ENCODE assay signal across 21 mouse cellular contexts in the genomic region with DNA sequence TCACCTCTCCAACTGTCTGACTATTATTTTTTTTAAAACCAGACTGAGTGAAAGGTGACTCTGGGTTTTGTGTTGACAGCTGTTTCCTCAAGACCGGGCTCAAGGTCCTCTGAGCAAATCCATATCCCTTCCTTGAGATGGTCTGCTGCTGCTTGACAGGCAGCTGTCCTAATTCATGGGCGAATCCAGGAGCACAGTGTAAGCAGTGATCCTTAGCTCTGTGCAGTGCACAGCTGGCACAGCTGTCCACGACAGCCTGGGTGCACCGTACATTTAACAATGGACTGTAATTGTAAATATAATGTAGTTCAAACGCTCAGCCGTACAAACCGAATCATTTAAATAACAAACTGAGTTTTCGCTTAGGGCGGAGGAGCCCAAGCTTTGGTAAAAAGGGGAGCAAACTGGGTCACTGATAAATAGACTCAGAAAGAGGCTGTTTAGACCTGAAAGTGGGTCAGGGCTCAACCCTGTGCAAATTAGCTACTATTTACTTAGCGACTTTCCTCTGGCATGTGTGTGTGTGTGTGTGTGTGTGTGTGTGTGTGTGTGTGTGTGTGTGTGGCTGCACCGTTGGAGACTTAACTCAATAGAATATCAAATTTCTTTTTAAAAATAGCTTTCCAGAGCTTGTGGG. TPM values are rescaled to one million over a fixed set of nuclear protein-coding genes. Genes with fewer than 3 reads are reported as not detected.
A peak's percentile ranks its signal among the peaks of the same experiment; 100 is the strongest.
DNase-seq lines count a peak whose midpoint lies in the region; ATAC-seq and TF ChIP-seq lines count a peak whose summit lies in the region.
"Had no signal": no experiment of that assay in that cellular context is flagged by ENCODE, and none has a peak within 500 bp of the region (broad histone marks: within the 10 kb centered on the region; RNA-seq: fewer than 3 reads in every experiment).

No protein-coding gene starts in this region.

- TF ChIP-seq CTCF in midbrain, postnatal 0 days (IDR thresholded peaks at IDR 0.05) = no peak
- no peak for TF ChIP-seq CTCF in heart, adult 2 months (IDR thresholded peaks at IDR 0.05)

- H3K4me1 ChIP-seq in kidney, embryonic 16.5 days (ENCODE audit: insufficient read depth, low read length) = peaks cover 8% of the 10 kb centered on the region
- no peaks in the 10 kb centered on the region for H3K4me1 ChIP-seq in liver, embryonic 16.5 days (ENCODE audit: control insufficient read depth, low read depth, low read length)
- H3K4me1 ChIP-seq in liver, embryonic 12.5 days = no peaks in the 10 kb centered on the region
- H3K4me1 ChIP-seq in embryonic facial prominence, embryonic 10.5 days = peaks cover 34% of the 10 kb centered on the region
- H3K4me1 ChIP-seq in midbrain, postnatal 0 days (ENCODE audit: insufficient read depth, low read length) = no peaks in the 10 kb centered on the region
- H3K4me1 ChIP-seq in heart, adult 2 months (ENCODE audit: control insufficient read depth, insufficient read depth, low read length) = no peaks in the 10 kb centered on the region
- H3K4me1 ChIP-seq: heart, embryonic 15.5 days had no signal

- no peaks in the 10 kb centered on the region for H3K9me3 ChIP-seq in kidney, embryonic 16.5 days (ENCODE audit: low read length)
- H3K9me3 ChIP-seq in liver, embryonic 16.5 days (replicated peaks; ENCODE audit: control insufficient read depth, low read length) = no peaks in the 10 kb centered on the region
- H3K9me3 ChIP-seq in liver, embryonic 12.5 days (replicated peaks) = no peaks in the 10 kb centered on the region
- no peaks in the 10 kb centered on the region for H3K9me3 ChIP-seq in embryonic facial prominence, embryonic 10.5 days
- no peaks in the 10 kb centered on the region for H3K9me3 ChIP-seq in midbrain, postnatal 0 days (ENCODE audit: low read length)
- H3K9me3 ChIP-seq: embryonic facial prominence, embryonic 12.5 days; heart, embryonic 15.5 days; hindbrain, embryonic 15.5 days had no signal

- no peak overlapping the region for H3K9ac ChIP-seq in kidney, embryonic 16.5 days (replicated peaks; ENCODE audit: low read length)
- H3K9ac ChIP-seq in liver, embryonic 16.5 days (ENCODE audit: low read depth, low read length) = no peak overlapping the region
- no peak overlapping the region for H3K9ac ChIP-seq in liver, embryonic 12.5 days
- H3K9ac ChIP-seq in midbrain, postnatal 0 days (replicated peaks; ENCODE audit: low read length, poor library complexity, severe bottlenecking) = no peak overlapping the region
- H3K9ac ChIP-seq in heart, adult 2 months (ENCODE audit: low read depth, low read length) = no peak overlapping the region
- H3K9ac ChIP-seq: embryonic facial prominence, embryonic 12.5 days; heart, embryonic 15.5 days; hindbrain, embryonic 15.5 days; liver, embryonic 14.5 days had no signal

- no peak overlapping the region for H3K4me3 ChIP-seq in kidney, embryonic 16.5 days (ENCODE audit: low read length)
- no peak overlapping the region for H3K4me3 ChIP-seq in liver, embryonic 16.5 days (ENCODE audit: low read depth, low read length)
- no peak overlapping the region for H3K4me3 ChIP-seq in liver, embryonic 12.5 days
- no peak overlapping the region for H3K4me3 ChIP-seq in embryonic facial prominence, embryonic 10.5 days
- H3K4me3 ChIP-seq in midbrain, postnatal 0 days (ENCODE audit: low read depth, low read length) = no peak overlapping the region
- no peak overlapping the region for H3K4me3 ChIP-seq in heart, adult 2 months
- H3K4me3 ChIP-seq: embryonic facial prominence, embryonic 12.5 days; heart, embryonic 15.5 days; hindbrain, embryonic 15.5 days; myocyte had no signal

- H3K27me3 ChIP-seq in kidney, embryonic 16.5 days (ENCODE audit: insufficient read depth, low read length) = peaks cover 10% of the 10 kb centered on the region; the same call in 1 of the 2 replicates
- H3K27me3 ChIP-seq in liver, embryonic 16.5 days (ENCODE audit: control insufficient read depth, insufficient read depth, low read depth, low read length) = peaks cover 26% of the 10 kb centered on the region
- peaks cover 96% of the 10 kb centered on the region for H3K27me3 ChIP-seq in liver, embryonic 12.5 days (replicated peaks)
- peaks cover 50% of the 10 kb centered on the region for H3K27me3 ChIP-seq in embryonic facial prominence, embryonic 10.5 days (replicated peaks; ENCODE audit: low read depth, poor library complexity, severe bottlenecking)
- H3K27me3 ChIP-seq in midbrain, postnatal 0 days (ENCODE audit: insufficient read depth, low read length) = no peaks in the 10 kb centered on the region
- H3K27me3 ChIP-seq in heart, adult 2 months (ENCODE audit: control insufficient read depth, insufficient read depth, low read length) = no peaks in the 10 kb centered on the region; the same call in 1 of the 2 replicates
- H3K27me3 ChIP-seq: hindbrain, embryonic 15.5 days had no signal

- no peak for TF ChIP-seq EP300 in heart, adult 2 months (IDR thresholded peaks at IDR 0.05; ENCODE audit: insufficient read depth, low read depth, low read length)

- H3K79me2 ChIP-seq in heart, adult 2 months (replicated peaks; ENCODE audit: control insufficient read depth, insufficient read depth, low read length) = no peaks in the 10 kb centered on the region

- peak; percentile 40; the same call in 1 of the 2 replicates for ATAC-seq in kidney, embryonic 16.5 days (ENCODE audit: low FRiP score, low TSS enrichment)
- peak; percentile 58 for ATAC-seq in liver, embryonic 16.5 days (ENCODE audit: low read depth)
- ATAC-seq in liver, embryonic 12.5 days = no peak
- 0 out of 2 replicates have a peak, but pooled peaks have one; percentile 19 for ATAC-seq in midbrain, postnatal 0 days (ENCODE audit: low FRiP score)
- ATAC-seq: intestine, embryonic 16.5 days had no signal

- no peak for TF ChIP-seq POLR2A in heart, adult 2 months (IDR thresholded peaks at IDR 0.05; ENCODE audit: insufficient read depth, low read depth, low read length)

- H3K27ac ChIP-seq in kidney, embryonic 16.5 days (ENCODE audit: low read length) = no peak overlapping the region
- no peak overlapping the region for H3K27ac ChIP-seq in liver, embryonic 16.5 days (ENCODE audit: low read length)
- H3K27ac ChIP-seq in liver, embryonic 12.5 days = no peak overlapping the region
- no peak overlapping the region for H3K27ac ChIP-seq in embryonic facial prominence, embryonic 10.5 days (replicated peaks)
- no peak overlapping the region for H3K27ac ChIP-seq in midbrain, postnatal 0 days (ENCODE audit: low read depth, low read length)
- H3K27ac ChIP-seq in heart, adult 2 months = no peak overlapping the region
- H3K27ac ChIP-seq: embryonic facial prominence, embryonic 12.5 days; heart, embryonic 15.5 days; hindbrain, embryonic 15.5 days; liver, embryonic 14.5 days had no signal

- WGBS in kidney, embryonic 16.5 days = 26% methylated on average over 11 of the region's 11 CpGs
- WGBS in liver, embryonic 16.5 days (ENCODE audit: insufficient replicate concordance) = 43% methylated on average over 11 of the region's 11 CpGs
- 52% methylated on average over 11 of the region's 11 CpGs for WGBS in liver, embryonic 12.5 days (ENCODE audit: insufficient replicate concordance)
- WGBS in embryonic facial prominence, embryonic 10.5 days = 48% methylated on average over 11 of the region's 11 CpGs
- WGBS in midbrain, postnatal 0 days = 35% methylated on average over 11 of the region's 11 CpGs
- 48% methylated on average over 11 of the region's 11 CpGs for WGBS in heart, adult 2 months

- no peak for DNase-seq in kidney, postnatal 25 days
- DNase-seq in embryonic facial prominence, embryonic 10.5 days (ENCODE audit: low spot score) = peak; percentile 22
- DNase-seq in midbrain, postnatal 0 days (ENCODE audit: low spot score) = no peak
- no peak for DNase-seq in heart, adult 2 months
- DNase-seq: adrenal gland, adult 2 months; gastrocnemius, postnatal 25 days; heart, postnatal 4 days; kidney, postnatal 36 days; lung, postnatal 10 days; spleen, adult 18-20 months; thymus, postnatal 36 days had no signal

- no peaks in the 10 kb centered on the region for H3K36me3 ChIP-seq in kidney, embryonic 16.5 days (ENCODE audit: insufficient read depth, low read length)
- no peaks in the 10 kb centered on the region for H3K36me3 ChIP-seq in liver, embryonic 16.5 days (ENCODE audit: control insufficient read depth, insufficient read depth)
- no peaks in the 10 kb centered on the region for H3K36me3 ChIP-seq in liver, embryonic 12.5 days
- no peaks in the 10 kb centered on the region for H3K36me3 ChIP-seq in embryonic facial prominence, embryonic 10.5 days (replicated peaks)
- no peaks in the 10 kb centered on the region for H3K36me3 ChIP-seq in midbrain, postnatal 0 days (ENCODE audit: insufficient read depth, low read length)
- no peaks in the 10 kb centered on the region for H3K36me3 ChIP-seq in heart, adult 2 months (ENCODE audit: control insufficient read depth, insufficient read depth, low read length)
- H3K36me3 ChIP-seq: embryonic facial prominence, embryonic 12.5 days; heart, embryonic 15.5 days; hindbrain, embryonic 15.5 days had no signal

- intact Hi-C loops in heart, adult 2 months (cut with DNase I) = no loop called here

- H3K4me2 ChIP-seq in kidney, embryonic 16.5 days (replicated peaks; ENCODE audit: low read depth, low read length) = no peak overlapping the region
- H3K4me2 ChIP-seq in liver, embryonic 16.5 days (ENCODE audit: low read depth, low read length) = no peak overlapping the region
- H3K4me2 ChIP-seq in liver, embryonic 12.5 days = no peak overlapping the region
- H3K4me2 ChIP-seq in midbrain, postnatal 0 days (ENCODE audit: low read depth, low read length, poor library complexity, severe bottlenecking) = no peak overlapping the region
- H3K4me2 ChIP-seq: embryonic facial prominence, embryonic 12.5 days; heart, embryonic 15.5 days; hindbrain, embryonic 15.5 days had no signal

RNA-seq across cellular contexts. Expression of gene Fbxo2, which starts 55.0 kb away (rescaled TPM):
- polyA plus RNA-seq in kidney, embryonic 16.5 days (2015; fragmentation: Nextera tagmentation; extraction: Ambion mirVana) = 1.8 and 2.3 TPM in 2 replicates
- not detected in 2 replicates for polyA plus RNA-seq in liver, embryonic 16.5 days (2015; fragmentation: Nextera tagmentation; extraction: Ambion mirVana)
- 0.43 and 0.50 TPM in 2 replicates for polyA plus RNA-seq in liver, embryonic 12.5 days (2016; fragmentation: Nextera tagmentation; extraction: Ambion mirVana)
- polyA plus RNA-seq in embryonic facial prominence, embryonic 10.5 days (2016; fragmentation: Nextera tagmentation; extraction: Ambion mirVana) = 0.82 and 1.1 TPM in 2 replicates
- total RNA-seq in midbrain, postnatal 0 days (2014; rRNA removed) = 13.5 and 17.5 TPM in 2 replicates
- 17.0 and 18.1 TPM in 2 replicates for polyA plus RNA-seq in midbrain, postnatal 0 days (2015; fragmentation: Nextera tagmentation; extraction: Ambion mirVana)
- under 1 TPM in 1 of 2 experiments, not detected in 1; 0.31 TPM for total RNA-seq in heart, adult 2 months (2021)
- 0.47 and 0.59 TPM in 2 replicates for polyA plus RNA-seq in heart, adult 2 months (2012; rRNA removed)
- total RNA-seq: megakaryocyte progenitor cell, adult 5-6 weeks had no signal

RNA-seq across cellular contexts. Expression of gene Fbxo44, which starts 55.1 kb away (rescaled TPM):
- 19.8 and 20.6 TPM in 2 replicates for polyA plus RNA-seq in kidney, embryonic 16.5 days (2015; fragmentation: Nextera tagmentation; extraction: Ambion mirVana)
- polyA plus RNA-seq in liver, embryonic 16.5 days (2015; fragmentation: Nextera tagmentation; extraction: Ambion mirVana) = 0.63 and 0.71 TPM in 2 replicates
- polyA plus RNA-seq in liver, embryonic 12.5 days (2016; fragmentation: Nextera tagmentation; extraction: Ambion mirVana) = 1.6 and 1.7 TPM in 2 replicates
- polyA plus RNA-seq in embryonic facial prominence, embryonic 10.5 days (2016; fragmentation: Nextera tagmentation; extraction: Ambion mirVana) = 18.0 and 21.3 TPM in 2 replicates
- 169 and 189 TPM in 2 replicates for total RNA-seq in midbrain, postnatal 0 days (2014; rRNA removed)
- polyA plus RNA-seq in midbrain, postnatal 0 days (2015; fragmentation: Nextera tagmentation; extraction: Ambion mirVana) = 107 and 116 TPM in 2 replicates
- total RNA-seq in heart, adult 2 months (2021) = 10 to 100 TPM; 19.7 to 26.7 TPM
- polyA plus RNA-seq in heart, adult 2 months (2012; rRNA removed) = 18.7 and 35.0 TPM in 2 replicates
